Mouse (Mus musculus) left cerebral cortex, postnatal 10 days (tissue): ENCODE measurements around the gene Slc12a5. TPM values are rescaled to one million over a fixed set of nuclear protein-coding genes. Genes with fewer than 3 reads are reported as not detected.
A peak's percentile ranks its signal among the peaks of the same experiment; 100 is the strongest.

Experiments
- DNase-seq, 2 experiments: peaks; one replicate each; pipeline ENCODE4 v3.0.0; 2021 to 2022; ENCODE audit warnings: low spot score in 2 of 2, mixed read lengths in 1 of 2; ENCODE audit errors: extremely low spot score in 1 of 2
- intact Hi-C: fragments of 180-260 bp; cut with DNase I; formaldehyde crosslinking; loops from one replicate; pipeline ENCODE4 v1.15.1; 2025
- total RNA-seq, 2 experiments: library from RNA; stranded (reverse); gene quantifications; 2 replicates each; pipeline ENCODE4 v1.2.3; 2021

The Slc12a5 gene
- total RNA-seq, 2 experiments from 2014 or later: 350 to 355 TPM

GRCm38 (mm10) chr2:164967761-164968440 is 7.3 kb downstream of the Slc12a5 start:
- intact Hi-C loops: loop anchor here (5.0 to 10.0 kb wide), 2 partner anchors 64 to 307 kb away; partner anchors contain the start of gene Ncoa5
- DNase-seq: peak; percentile 59 to 78

- peak; percentile 36 to 82 for DNase-seq
- intact Hi-C loops: loop anchor here (5.0 to 10.0 kb wide), 2 partner anchors 64 to 306 kb away; partner anchors contain the start of gene Ncoa5
Observed at GRCm38 (mm10) chr2:164968451-164968851, 7.8 kb downstream of the Slc12a5 start.

- intact Hi-C loops: loop anchor here (5.0 to 10.0 kb wide), 2 partner anchors 63 to 305 kb away; partner anchors contain the start of gene Ncoa5
- DNase-seq: peak in 1 of 2 experiments; percentile 65
Observed at GRCm38 (mm10) chr2:164969348-164969781, 8.8 kb downstream of the Slc12a5 start.

GRCm38 (mm10) chr2:164970631-164971196 is 10.1 kb downstream of the Slc12a5 start:
- intact Hi-C loops: no loop called here
- peak in 1 of 2 experiments; percentile 71 for DNase-seq

GRCm38 (mm10) chr2:164972646-164973045 is 12.0 kb downstream of the Slc12a5 start:
- no peak for DNase-seq
- intact Hi-C loops: no loop called here

GRCm38 (mm10) chr2:164975611-164976010 is 15.0 kb downstream of the Slc12a5 start:
- intact Hi-C loops: no loop called here
- no peak for DNase-seq

GRCm38 (mm10) chr2:164979749-164980148 is 19.1 kb downstream of the Slc12a5 start:
- no peak for DNase-seq
- intact Hi-C loops: no loop called here

- peak in 1 of 2 experiments; percentile 26 for DNase-seq
- intact Hi-C loops: no loop called here
Observed at GRCm38 (mm10) chr2:164985962-164986361, 25.4 kb downstream of the Slc12a5 start.

- DNase-seq: peak in 1 of 2 experiments; percentile 13
Observed at GRCm38 (mm10) chr2:164986371-164987027, 25.9 kb downstream of the Slc12a5 start.

GRCm38 (mm10) chr2:164988777-164989176 is 28.2 kb downstream of the Slc12a5 start:
- intact Hi-C loops: no loop called here
- DNase-seq: no peak

More at GRCm38 (mm10) chr2:164986371-164987027, 25.9 kb downstream of the Slc12a5 start:
- intact Hi-C loops: no loop called here

- intact Hi-C loops: no loop called here
- DNase-seq: no peak
Observed at GRCm38 (mm10) chr2:164991111-164991510, 30.5 kb downstream of the Slc12a5 start.

GRCm38 (mm10) chr2:164991808-164992207 is 31.2 kb downstream of the Slc12a5 start:
- intact Hi-C loops: no loop called here
- no peak for DNase-seq

GRCm38 (mm10) chr2:164994156-164994555 is 33.6 kb downstream of the Slc12a5 start:
- intact Hi-C loops: no loop called here
- DNase-seq: no peak

- no peak for DNase-seq
- intact Hi-C loops: no loop called here
Observed at GRCm38 (mm10) chr2:164994659-164995428, 34.2 kb downstream of the Slc12a5 start.

- intact Hi-C loops: no loop called here
- no peak for DNase-seq
Observed at GRCm38 (mm10) chr2:164995976-164996375, 35.4 kb downstream of the Slc12a5 start.

- no peak for DNase-seq
- intact Hi-C loops: no loop called here
Observed at GRCm38 (mm10) chr2:164996848-164997720, 36.5 kb downstream of the Slc12a5 start.

GRCm38 (mm10) chr2:164997721-164998428 is 37.3 kb downstream of the Slc12a5 start:
- intact Hi-C loops: no loop called here
- DNase-seq: peak in 1 of 2 experiments; percentile 58
